Mouse (Mus musculus) urinary bladder, adult 2 months (tissue): ENCODE data around the gene Fgfr2. TPM values are rescaled to one million over a fixed set of nuclear protein-coding genes. Genes with fewer than 3 reads are reported as not detected.
"Not testable (repeated sequence)": the region's sequence is repeated elsewhere in the genome, so short reads cannot be mapped to it uniquely, and the experiment has no call there.

Experiments
- DNase-seq: peaks from one replicate; pipeline ENCODE4 v3.0.0; 2022; ENCODE audit warnings: low spot score
- polyA plus RNA-seq: library from polyadenylated mRNA; depleted of rRNA; stranded (reverse); fragments of >200 nt; gene quantifications from 2 replicates; pipeline ENCODE4 v1.2.3, GENCODE M21; 2012

Gene Fgfr2
- polyA plus RNA-seq, 1 experiment, result 80.2 TPM

GRCm38 (mm10) chr7:133120221-133120751 lies 2.9 kb downstream of the Fgfr2 start:
- DNase-seq, result no peak

- no peak for DNase-seq
These were observed 5.3 kb downstream of the Fgfr2 start for GRCm38 (mm10) chr7:133117815-133118214.

- DNase-seq, result no peak
These were observed 6.6 kb downstream of the Fgfr2 start for GRCm38 (mm10) chr7:133116542-133116941.

GRCm38 (mm10) chr7:133115886-133116285 lies 7.3 kb downstream of the Fgfr2 start:
- DNase-seq, result peak; percentile 23

GRCm38 (mm10) chr7:133114847-133115470 lies 8.2 kb downstream of the Fgfr2 start:
- DNase-seq, result no peak

- no peak for DNase-seq
These were observed 9.8 kb downstream of the Fgfr2 start for GRCm38 (mm10) chr7:133113185-133113895.

- no peak for DNase-seq
These were observed 10.8 kb downstream of the Fgfr2 start for GRCm38 (mm10) chr7:133112351-133112831.

GRCm38 (mm10) chr7:133109442-133109841 lies 13.7 kb downstream of the Fgfr2 start:
- DNase-seq, result no peak

GRCm38 (mm10) chr7:133108695-133109094 lies 14.5 kb downstream of the Fgfr2 start:
- no peak for DNase-seq

- no peak for DNase-seq
These were observed 20.6 kb downstream of the Fgfr2 start for GRCm38 (mm10) chr7:133102578-133102977.

- DNase-seq, result no peak
These were observed 22.1 kb downstream of the Fgfr2 start for GRCm38 (mm10) chr7:133101070-133101469.

- DNase-seq, result no peak
These were observed 23.0 kb downstream of the Fgfr2 start for GRCm38 (mm10) chr7:133100178-133100577.

- DNase-seq, result no peak
These were observed 23.9 kb downstream of the Fgfr2 start for GRCm38 (mm10) chr7:133099266-133099665.

- DNase-seq, result no peak
These were observed 24.9 kb downstream of the Fgfr2 start for GRCm38 (mm10) chr7:133098118-133098793.

- not testable (repeated sequence) for DNase-seq
These were observed 27.5 kb downstream of the Fgfr2 start for GRCm38 (mm10) chr7:133095610-133096009.

GRCm38 (mm10) chr7:133094711-133095495 lies 28.2 kb downstream of the Fgfr2 start:
- DNase-seq, result no peak

- DNase-seq, result no peak
These were observed 29.0 kb downstream of the Fgfr2 start for GRCm38 (mm10) chr7:133094161-133094560.

GRCm38 (mm10) chr7:133093731-133094130 lies 29.4 kb downstream of the Fgfr2 start:
- DNase-seq, result no peak

GRCm38 (mm10) chr7:133090641-133091040 lies 32.5 kb downstream of the Fgfr2 start:
- no peak for DNase-seq

GRCm38 (mm10) chr7:133089621-133090260 lies 33.4 kb downstream of the Fgfr2 start:
- DNase-seq, result no peak

GRCm38 (mm10) chr7:133088830-133089261 lies 34.3 kb downstream of the Fgfr2 start:
- peak; percentile 58 for DNase-seq
